Mouse (Mus musculus) ZHBTc4 (cell line): ENCODE data around the gene Olfr159.

Experiments
- DNase-seq: peaks from one replicate; pipeline ENCODE4 v3.0.0-alpha.2; 2011; ENCODE audit warnings: low read depth, low spot score

Gene Olfr159

DNA sequence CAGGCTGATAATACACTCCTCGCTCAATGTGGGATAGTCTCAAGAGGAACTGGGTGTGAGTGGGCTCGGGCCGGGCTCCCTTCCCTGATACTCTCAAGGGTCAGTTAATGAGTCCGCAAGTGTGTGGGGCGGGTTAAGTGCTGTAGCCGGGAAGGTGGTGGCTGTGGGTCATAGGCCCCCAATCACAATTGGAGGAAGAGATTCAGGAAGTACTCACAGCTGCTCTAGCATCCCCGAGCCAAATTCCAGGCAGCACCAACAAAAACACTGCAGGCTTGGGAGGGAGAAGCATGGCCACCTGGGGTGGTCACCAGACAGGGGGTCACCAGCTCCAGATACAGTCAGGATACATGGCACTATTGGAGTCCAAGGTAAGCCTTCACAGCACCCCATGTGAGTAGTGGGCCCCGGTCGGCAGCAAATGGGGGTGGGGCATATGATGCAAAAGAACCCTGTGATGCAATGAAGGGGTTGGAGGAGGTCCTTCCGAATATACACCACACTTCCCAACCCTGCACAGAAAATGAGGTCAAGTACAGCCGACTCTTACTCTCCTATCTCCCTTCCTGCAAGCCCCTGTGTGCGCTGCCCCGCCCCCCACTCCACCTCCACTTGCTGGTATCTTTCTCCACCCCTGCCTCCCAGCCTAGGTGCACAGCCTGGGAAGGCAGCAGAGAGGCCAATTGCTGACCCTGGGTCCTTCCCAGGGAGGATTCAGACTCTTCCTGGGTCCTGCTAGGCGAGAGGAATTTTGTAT is 40.8 kb downstream of the Olfr159 start, which contains the start of gene Spaar:
Gene Spaar, plus strand, starts transcription at position 241 of the 757 bp plus-strand sequence.
- DNase-seq: no peak

DNA sequence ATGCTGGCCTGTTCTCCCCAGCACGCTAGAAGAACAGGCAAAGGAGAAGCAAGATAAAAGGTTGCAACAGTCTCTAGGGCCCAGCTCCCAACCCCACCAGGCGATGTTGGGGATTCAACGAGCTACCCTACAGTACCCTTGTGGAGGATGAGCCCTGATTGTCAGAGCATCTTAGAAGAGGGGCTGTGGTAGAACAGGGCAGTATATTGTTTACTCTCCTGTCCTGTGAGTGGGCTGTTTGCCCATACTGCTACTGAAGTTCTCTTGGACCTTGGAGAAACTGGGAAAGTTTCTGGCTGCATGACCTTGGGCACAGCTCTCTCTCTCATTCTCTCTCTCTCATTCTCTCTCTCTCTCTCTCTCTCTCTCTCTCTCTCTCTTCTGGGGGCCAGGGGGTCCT is 41.7 kb downstream of the Olfr159 start:
- DNase-seq: no peak

DNA sequence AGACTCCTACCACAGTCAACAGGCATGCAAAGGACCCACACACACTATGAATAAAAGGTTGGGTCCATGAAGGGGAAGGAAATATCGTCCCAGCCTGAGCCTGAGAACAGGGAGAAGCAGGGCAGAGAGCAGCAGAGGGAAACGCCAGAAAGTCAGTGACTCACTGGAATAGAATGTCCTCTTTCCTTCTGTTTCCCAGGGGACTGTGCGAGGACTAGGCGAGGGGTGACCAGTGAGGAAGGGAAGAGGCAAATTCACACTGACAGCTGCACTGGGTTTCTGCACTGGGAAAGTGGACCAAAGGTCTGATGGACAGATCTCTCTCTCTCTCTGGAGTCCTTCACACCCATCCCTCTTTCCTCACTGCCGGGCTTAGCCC is 42.2 kb downstream of the Olfr159 start:
- DNase-seq: no peak

DNA sequence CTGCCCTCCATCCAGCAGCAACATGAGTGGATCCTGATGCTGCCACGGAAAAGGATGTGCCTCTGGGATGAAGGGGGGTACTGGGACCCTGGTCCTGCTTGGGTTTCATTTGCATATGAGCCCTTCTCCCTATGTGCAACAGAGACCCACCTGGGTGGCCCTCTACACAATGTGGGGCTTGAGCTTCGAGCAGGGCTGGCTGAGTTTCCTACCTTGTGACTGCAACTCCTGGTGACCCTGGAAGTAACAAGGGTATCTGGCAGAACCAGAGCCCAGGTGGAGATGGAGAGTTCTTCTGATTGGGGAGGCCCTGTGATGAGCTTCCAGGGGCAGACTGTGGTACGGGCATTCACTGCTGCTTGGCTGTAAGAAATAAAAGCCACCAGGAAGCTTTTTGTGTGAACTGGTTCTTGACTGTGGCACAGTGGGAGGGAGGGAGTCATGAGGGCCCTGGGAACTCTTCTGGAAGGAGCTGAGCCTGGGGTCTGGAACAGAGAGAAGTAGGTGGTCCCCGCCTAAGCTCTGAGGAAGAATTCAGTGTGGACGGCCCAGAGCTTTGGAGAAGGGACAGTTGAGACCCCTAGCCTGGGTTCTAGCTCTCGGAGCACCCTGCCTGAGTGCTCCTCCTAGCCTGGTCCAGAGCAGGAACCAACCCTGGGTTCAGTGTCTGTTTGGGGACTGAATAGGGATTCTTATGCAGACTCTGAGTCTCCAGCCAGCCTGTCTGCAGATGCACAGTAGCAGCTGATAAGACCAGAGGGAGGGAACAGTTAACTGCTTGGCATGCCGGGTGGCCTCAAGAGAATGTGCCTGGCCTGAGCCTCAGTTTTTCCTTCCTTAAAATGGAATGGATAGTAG is 42.9 kb downstream of the Olfr159 start:
- DNase-seq: no peak

DNA sequence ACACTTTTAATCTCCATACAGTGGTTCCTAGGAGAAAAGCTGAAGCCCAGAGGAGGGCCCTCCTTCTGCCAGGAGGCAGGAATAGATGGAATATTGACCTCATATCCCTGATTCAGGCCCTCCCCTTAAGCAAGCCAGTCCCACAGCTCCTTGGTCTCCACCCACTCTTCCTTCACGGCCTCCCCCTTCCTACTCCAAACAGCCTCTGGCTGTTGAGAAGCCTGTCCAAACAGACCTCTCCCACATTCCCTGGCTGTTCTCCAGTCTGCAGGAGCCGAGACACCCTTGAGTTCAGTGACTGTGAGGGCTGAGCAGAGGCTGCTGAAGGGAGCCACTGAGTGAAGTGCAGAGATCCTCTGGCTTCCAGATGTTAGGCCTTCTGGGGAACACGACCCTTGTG is 43.8 kb downstream of the Olfr159 start, which contains the start of gene Hrct1:
Gene Hrct1, plus strand, starts transcription at position 194 of the 400 bp plus-strand sequence.
- DNase-seq: peak; percentile 75

DNA sequence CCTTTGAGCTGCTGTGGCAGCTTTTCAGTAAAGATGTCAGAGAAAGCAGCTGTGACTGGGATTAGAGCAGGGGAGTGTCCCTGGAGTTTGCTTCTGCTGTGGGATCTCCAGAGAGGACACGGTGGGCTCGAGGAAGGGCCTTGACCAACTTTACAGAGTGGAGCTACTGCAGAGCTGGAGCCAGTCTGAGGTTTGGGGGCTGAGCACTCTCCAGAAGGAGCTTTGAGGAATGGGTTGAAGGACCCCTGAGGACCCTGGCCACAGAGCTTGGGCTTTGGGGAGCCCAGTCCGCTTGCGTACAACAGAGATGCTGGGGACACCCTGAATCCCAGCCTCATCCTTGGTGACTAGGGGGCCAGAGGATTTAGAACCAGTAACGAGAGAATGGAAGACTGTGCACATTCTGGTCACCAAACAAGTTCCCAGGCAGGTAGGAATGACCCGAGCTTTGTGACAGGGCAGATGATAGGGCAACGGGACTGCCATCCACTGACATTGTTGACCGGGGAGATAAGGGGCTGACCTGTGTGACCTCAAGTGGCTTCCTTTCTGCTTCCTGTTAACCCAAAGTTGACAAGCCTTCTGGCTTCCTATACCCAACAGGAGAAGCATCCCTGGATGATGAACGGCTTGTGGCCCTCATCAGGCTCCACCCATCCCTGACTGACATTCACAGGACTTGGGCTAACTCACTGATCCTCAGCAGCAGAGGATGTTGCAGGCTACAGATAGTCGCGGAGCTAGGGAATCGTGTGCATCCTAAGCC is 44.4 kb downstream of the Olfr159 start:
- no peak for DNase-seq

DNA sequence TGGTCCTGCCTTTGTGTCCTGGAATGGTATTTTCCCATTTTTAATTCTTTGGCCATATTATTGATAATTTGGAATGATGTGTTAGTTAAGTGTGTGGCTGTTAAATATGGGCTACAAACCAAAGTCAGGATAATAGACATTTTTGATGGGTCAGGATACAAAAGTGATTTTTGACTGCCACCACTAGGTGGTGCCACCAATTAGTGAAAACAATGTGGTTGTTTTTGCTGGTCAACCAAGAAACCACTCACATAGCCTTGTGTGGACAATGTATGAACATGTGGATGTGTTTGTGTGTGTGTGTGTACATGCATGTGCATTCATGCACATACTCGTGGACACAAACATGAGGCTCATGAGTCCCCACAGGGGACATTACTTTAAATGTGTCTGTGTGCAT is 46.0 kb downstream of the Olfr159 start:
- DNase-seq: peak; percentile 68

DNA sequence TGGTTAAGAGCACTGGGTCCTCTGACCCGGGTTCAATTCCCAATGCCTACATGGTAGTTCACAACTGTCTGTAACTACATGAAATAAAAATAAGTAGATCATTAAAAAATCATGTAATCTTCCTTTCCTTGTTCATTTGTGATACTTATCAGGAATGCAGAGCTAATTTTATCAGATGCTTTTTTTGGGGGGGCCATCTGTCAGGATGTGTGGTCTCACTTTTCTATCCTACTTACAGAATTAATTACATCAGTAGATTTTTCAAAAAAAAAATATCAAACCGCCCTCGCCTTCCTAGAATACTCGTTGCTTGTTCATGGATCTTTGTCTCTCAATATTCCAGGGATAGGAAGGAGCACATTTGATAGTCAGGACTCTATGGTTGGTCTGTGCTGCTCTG is 48.6 kb downstream of the Olfr159 start:
- no peak for DNase-seq

DNA sequence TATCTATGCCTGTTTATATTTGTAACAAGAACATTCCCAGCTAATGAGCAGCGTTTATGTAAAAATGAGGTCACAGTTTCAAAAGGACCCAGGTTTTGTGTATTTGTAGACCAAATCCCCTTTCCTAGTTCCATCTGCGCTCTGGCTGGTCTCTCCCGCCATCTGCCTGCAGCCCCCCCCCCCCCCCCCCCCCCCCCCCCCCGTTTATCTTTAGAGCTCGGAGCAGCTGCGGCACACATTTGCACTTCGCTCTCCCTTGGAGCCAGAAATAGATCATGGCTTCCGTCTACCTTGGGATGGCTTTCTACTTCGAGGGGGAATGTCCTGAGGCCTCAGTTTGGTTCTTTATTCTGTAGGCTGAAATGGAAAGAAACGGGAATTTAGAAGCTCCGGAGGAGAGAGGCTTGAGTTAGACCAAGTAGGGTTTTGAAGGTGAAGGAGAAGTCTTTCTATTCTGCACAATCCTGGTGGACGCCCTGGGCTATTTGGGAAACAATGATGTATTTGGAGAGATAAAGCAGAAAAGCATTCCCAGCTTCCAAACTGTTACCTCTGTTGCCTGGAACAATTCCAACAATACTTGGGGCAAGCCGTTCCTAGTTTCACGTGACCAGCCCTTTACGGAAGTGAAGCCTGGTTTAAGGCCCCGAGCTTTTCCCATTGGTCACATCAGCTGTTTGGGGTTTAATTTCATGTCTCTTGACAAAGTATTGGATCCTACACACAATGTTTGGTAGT is 50.1 kb downstream of the Olfr159 start:
- DNase-seq: peak; percentile 82
